Mouse (Mus musculus) small intestine, adult 2 months (tissue): Measurements from ENCODE around the gene Galnt4.

Source experiments
- CTCF ChIP-seq: fragments of 200-500 bp; IDR thresholded peaks from 2 replicates; pipeline ENCODE4 v1.5.1; 2012; ENCODE audit warnings: low read depth, mild to moderate bottlenecking, control low read depth, inconsistent platforms, low read length, moderate library complexity, mixed read lengths; ENCODE audit not compliant: insufficient replicate concordance, insufficient read length; ENCODE audit errors: extremely low read depth
- POLR2A ChIP-seq: fragments of 200-500 bp; IDR thresholded peaks from 2 replicates; pipeline ENCODE4 v1.6.1; 2012; ENCODE audit warnings: low read depth, mild to moderate bottlenecking, control low read depth, inconsistent platforms, low read length, moderate library complexity

DNA sequence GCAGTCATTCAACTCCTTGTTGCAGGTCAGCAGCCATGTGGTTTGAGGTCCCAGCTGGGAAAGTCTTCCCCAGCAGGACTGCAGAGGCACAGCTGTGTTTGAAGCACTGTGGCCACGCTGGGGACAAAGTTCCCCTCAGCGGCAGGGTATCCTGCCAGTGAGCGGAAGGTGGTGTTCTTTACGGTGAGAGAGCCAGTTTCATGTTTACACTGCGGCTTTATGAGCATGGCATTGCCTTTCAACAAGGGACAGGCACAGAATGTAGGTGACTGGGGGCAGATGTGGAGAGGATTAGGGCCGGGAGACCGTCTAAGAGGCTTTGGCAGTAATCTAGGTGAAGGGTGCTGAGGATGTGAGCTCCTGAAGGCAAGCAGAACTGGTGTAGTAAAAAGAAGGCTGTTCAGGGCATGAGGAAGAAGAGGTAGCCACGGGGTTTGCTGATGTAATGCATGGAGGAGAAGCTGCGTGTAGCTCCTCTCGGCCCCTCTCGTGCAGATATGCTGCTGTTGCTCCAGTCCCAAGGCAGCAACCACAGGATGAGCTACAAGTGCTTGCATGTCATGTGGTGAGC is 19.8 kb downstream of the Galnt4 start:
- peak; percentile 35; the same call in 1 of the 2 replicates for TF ChIP-seq POLR2A
- no peak for TF ChIP-seq CTCF
